Mouse (Mus musculus): ENCODE measurements around the gene Brix1. TPM values are rescaled to one million over a fixed set of nuclear protein-coding genes. Genes with fewer than 3 reads are reported as not detected.

The Brix1 gene
- total and polyA plus RNA-seq, 3 experiments: 42.6 to 104 (median 94.4) TPM

DNA sequence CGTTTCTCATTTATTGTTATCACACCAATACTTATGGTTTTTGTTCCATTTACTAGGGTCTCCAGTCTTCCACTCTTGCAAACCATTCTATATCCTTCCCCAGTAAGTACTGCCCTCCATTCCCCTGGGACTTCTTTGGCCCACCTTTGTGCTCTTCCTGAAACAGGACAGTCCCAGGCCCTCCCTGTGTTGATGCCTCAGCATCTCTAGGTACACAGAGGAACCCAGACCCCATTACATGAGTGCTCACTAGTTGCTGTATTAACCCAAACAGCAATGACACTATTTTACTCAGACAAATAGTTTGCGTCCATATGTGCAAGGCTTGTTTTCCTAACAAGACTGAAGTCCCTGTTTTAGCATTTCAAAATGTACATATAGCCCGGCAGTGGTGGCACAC is 17.0 kb downstream of the Brix1 start:
- ATAC-seq (ENCODE audit: extremely low read depth, insufficient number of reproducible peaks, low FRiP score, poor library complexity, severe bottlenecking) (no peak), DNase-seq (ENCODE audit: low spot score) (no peak)
- TF ChIP-seq GATA1 (IDR thresholded peaks at IDR 0.05; ENCODE audit: borderline replicate concordance, low read length) (no peak), TAL1 (conservative IDR thresholded peaks at IDR 0.05; ENCODE audit: low read depth, low read length) (no peak), POLR2AphosphoS5 (IDR thresholded peaks at IDR 0.05; ENCODE audit: insufficient replicate concordance, low read depth, low read length) (no peak), CTCF (IDR thresholded peaks at IDR 0.05; ENCODE audit: low read depth, low read length) (no peak), GATA2 (IDR thresholded peaks at IDR 0.05; ENCODE audit: borderline replicate concordance, low read depth, low read length) (no peak)
- Histone ChIP-seq H3K27me3 (ENCODE audit: insufficient read depth, low read length) (no peaks in the 10 kb centered on the region), H3K4me3 (ENCODE audit: low read depth, low read length) (no peak overlapping the region), H3K9me3 (replicated peaks) (no peaks in the 10 kb centered on the region), H3K4me1 (ENCODE audit: insufficient read depth, low read depth, low read length) (peaks cover 25% of the 10 kb centered on the region), H3K36me3 (replicated peaks) (peaks cover 28% of the 10 kb centered on the region)

DNA sequence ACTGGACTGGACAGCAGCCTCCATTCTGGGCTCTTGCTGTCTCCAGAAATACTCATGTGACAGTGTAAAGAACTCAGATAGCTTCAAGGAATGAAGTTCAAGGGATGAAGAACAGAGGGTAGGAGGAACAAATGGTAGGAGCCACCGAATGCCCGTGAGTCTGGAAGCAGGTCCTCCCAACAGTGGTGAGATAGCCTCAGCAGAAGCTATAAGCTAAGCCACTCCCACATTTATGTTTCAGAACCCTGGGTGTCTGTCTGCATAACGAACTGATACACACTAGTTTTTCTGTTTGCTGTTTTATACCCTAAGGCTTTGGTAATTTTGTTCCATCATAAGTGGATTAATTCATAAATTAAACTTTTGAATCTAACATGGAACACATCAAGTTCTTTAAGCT is 21.1 kb downstream of the Brix1 start:
- Histone ChIP-seq H3K4me3 (ENCODE audit: low read depth, low read length) (no peak overlapping the region), H3K9me3 (replicated peaks) (no peaks in the 10 kb centered on the region), H3K4me1 (ENCODE audit: insufficient read depth, low read depth, low read length) (peaks cover 15% of the 10 kb centered on the region), H3K27me3 (ENCODE audit: insufficient read depth, low read length) (no peaks in the 10 kb centered on the region), H3K36me3 (replicated peaks) (peaks cover 62% of the 10 kb centered on the region)
- TF ChIP-seq CTCF (IDR thresholded peaks at IDR 0.05; ENCODE audit: low read depth, low read length): no peak
- TF ChIP-seq GATA2 (IDR thresholded peaks at IDR 0.05; ENCODE audit: borderline replicate concordance, low read depth, low read length): no peak
- DNase-seq (ENCODE audit: low spot score) (no peak), ATAC-seq (ENCODE audit: extremely low read depth, insufficient number of reproducible peaks, low FRiP score, poor library complexity, severe bottlenecking) (no peak)

DNA sequence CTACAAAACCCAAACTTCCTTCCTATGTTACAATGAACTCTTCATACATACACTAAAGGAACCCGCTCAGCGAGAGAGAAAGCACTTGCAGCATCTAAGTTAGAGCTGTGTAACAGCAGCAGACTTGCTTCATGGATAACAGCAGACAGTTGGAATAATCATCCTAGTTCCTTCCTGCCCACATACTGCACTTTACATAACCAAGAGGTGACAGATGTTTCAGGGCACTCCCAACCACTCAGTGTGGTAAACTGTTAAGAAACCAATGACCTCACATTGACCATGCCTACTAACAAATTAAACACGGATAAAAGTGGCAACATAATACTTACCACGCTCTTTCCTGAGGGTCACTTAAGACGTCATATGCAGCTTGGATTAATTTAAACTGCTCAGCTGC is 22.2 kb downstream of the Brix1 start:
- DNase-seq (ENCODE audit: low spot score) (no peak), ATAC-seq (ENCODE audit: extremely low read depth, insufficient number of reproducible peaks, low FRiP score, poor library complexity, severe bottlenecking) (no peak)
- H3K27me3 ChIP-seq (ENCODE audit: insufficient read depth, low read length): no peaks in the 10 kb centered on the region
- TF ChIP-seq GATA2 (IDR thresholded peaks at IDR 0.05; ENCODE audit: borderline replicate concordance, low read depth, low read length) (no peak), TAL1 (conservative IDR thresholded peaks at IDR 0.05; ENCODE audit: low read depth, low read length) (no peak), POLR2AphosphoS5 (IDR thresholded peaks at IDR 0.05; ENCODE audit: insufficient replicate concordance, low read depth, low read length) (no peak), CTCF (IDR thresholded peaks at IDR 0.05; ENCODE audit: low read depth, low read length) (no peak), GATA1 (IDR thresholded peaks at IDR 0.05; ENCODE audit: borderline replicate concordance, low read length) (no peak)
- no peak overlapping the region for H3K4me3 ChIP-seq (ENCODE audit: low read depth, low read length)
- no peaks in the 10 kb centered on the region for H3K9me3 ChIP-seq (replicated peaks)
- H3K36me3 ChIP-seq (replicated peaks): peaks cover 69% of the 10 kb centered on the region
- H3K4me1 ChIP-seq (ENCODE audit: insufficient read depth, low read depth, low read length): peaks cover 7% of the 10 kb centered on the region

DNA sequence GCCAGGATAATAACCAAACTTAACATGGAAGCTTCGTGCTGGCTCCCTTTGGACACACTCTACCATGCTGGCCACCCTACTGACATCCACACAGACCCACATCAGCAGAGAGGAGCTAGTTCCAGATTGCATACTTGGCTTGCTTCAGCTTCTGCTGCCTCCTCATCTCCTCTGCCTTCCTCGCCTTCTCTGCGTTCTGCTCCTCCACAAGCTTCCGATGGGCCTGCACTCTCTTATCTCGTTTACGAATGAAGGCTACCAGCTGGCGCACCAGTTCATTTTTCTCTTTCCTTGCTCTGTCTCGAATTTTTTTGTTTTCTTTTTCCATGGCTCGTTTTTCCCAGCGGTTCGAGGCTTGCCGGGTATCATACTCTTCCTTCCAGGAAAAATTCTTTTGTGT is 24.8 kb downstream of the Brix1 start:
- no peaks in the 10 kb centered on the region for H3K9me3 ChIP-seq (replicated peaks)
- H3K4me3 ChIP-seq (ENCODE audit: low read depth, low read length): no peak overlapping the region
- peaks cover 72% of the 10 kb centered on the region for H3K36me3 ChIP-seq (replicated peaks)
- no peaks in the 10 kb centered on the region for H3K27me3 ChIP-seq (ENCODE audit: insufficient read depth, low read length)
- DNase-seq (ENCODE audit: low spot score) (no peak), ATAC-seq (ENCODE audit: extremely low read depth, insufficient number of reproducible peaks, low FRiP score, poor library complexity, severe bottlenecking) (no peak)
- no peaks in the 10 kb centered on the region for H3K4me1 ChIP-seq (ENCODE audit: insufficient read depth, low read depth, low read length)
- TF ChIP-seq CTCF (IDR thresholded peaks at IDR 0.05; ENCODE audit: low read depth, low read length): no peak
- no peak for TF ChIP-seq POLR2AphosphoS5 (IDR thresholded peaks at IDR 0.05; ENCODE audit: insufficient replicate concordance, low read depth, low read length)
- no peak for TF ChIP-seq TAL1 (conservative IDR thresholded peaks at IDR 0.05; ENCODE audit: low read depth, low read length)
- no peak for TF ChIP-seq GATA2 (IDR thresholded peaks at IDR 0.05; ENCODE audit: borderline replicate concordance, low read depth, low read length)
- no peak for TF ChIP-seq GATA1 (IDR thresholded peaks at IDR 0.05; ENCODE audit: borderline replicate concordance, low read length)

DNA sequence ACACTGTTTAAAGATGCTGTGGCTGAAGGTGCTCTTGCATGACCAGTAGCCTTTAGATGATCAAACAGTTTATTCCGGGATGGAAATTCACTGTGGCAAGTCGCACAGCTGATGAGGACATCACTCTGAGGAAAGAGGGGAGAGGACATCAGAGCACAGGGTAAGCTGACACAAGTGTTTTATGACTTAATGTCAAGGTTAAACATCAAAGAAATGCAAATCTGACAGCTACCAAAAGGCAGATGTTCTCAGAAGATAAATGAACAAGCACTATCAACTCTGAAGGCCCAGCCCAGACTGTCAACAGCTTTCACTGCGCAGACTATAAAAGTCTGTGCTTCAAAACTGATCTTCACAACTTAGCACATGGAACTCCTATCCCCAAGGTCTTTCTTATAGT is 38.6 kb downstream of the Brix1 start:
- peaks cover 67% of the 10 kb centered on the region for H3K36me3 ChIP-seq (replicated peaks)
- TF ChIP-seq GATA2 (IDR thresholded peaks at IDR 0.05; ENCODE audit: borderline replicate concordance, low read depth, low read length) (no peak), POLR2AphosphoS5 (IDR thresholded peaks at IDR 0.05; ENCODE audit: insufficient replicate concordance, low read depth, low read length) (no peak), TAL1 (conservative IDR thresholded peaks at IDR 0.05; ENCODE audit: low read depth, low read length) (no peak)

DNA sequence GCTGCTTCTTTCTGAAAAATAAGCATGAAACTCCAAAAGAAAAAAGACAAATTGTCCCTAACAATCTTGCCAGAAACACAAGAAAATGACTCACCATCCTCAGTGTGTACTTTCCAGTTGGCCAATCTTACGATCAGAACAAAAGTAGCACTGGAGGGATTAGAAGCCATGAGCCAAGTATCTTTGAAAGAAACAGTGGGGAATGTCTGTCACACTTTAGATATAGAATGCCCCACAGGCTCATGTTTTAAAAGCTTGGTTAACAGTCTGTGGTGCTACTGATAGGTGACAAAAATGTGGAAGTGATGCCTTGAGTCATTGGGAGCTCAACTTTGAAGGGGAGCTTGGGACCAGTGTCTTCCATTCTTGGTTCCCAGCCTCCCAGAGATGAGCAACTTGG is 43.5 kb downstream of the Brix1 start:
- peaks cover 56% of the 10 kb centered on the region for H3K36me3 ChIP-seq (replicated peaks)
- no peak overlapping the region for H3K4me3 ChIP-seq (ENCODE audit: low read depth, low read length)
- no peak for TF ChIP-seq CTCF (IDR thresholded peaks at IDR 0.05; ENCODE audit: low read depth, low read length)
- no peak for TF ChIP-seq POLR2AphosphoS5 (IDR thresholded peaks at IDR 0.05; ENCODE audit: insufficient replicate concordance, low read depth, low read length)
- no peak for TF ChIP-seq GATA1 (IDR thresholded peaks at IDR 0.05; ENCODE audit: borderline replicate concordance, low read length)
- no peak for TF ChIP-seq GATA2 (IDR thresholded peaks at IDR 0.05; ENCODE audit: borderline replicate concordance, low read depth, low read length)
- TF ChIP-seq TAL1 (conservative IDR thresholded peaks at IDR 0.05; ENCODE audit: low read depth, low read length): no peak
- H3K27me3 ChIP-seq (ENCODE audit: insufficient read depth, low read length): no peaks in the 10 kb centered on the region
- DNase-seq (ENCODE audit: low spot score) (no peak), ATAC-seq (ENCODE audit: extremely low read depth, insufficient number of reproducible peaks, low FRiP score, poor library complexity, severe bottlenecking) (no peak)
- peaks cover 4% of the 10 kb centered on the region; the same call in 1 of the 2 replicates for H3K4me1 ChIP-seq (ENCODE audit: insufficient read depth, low read depth, low read length)
- H3K9me3 ChIP-seq (replicated peaks): no peaks in the 10 kb centered on the region

More for the DNA sequence above, 38.6 kb downstream of the Brix1 start:
- Histone ChIP-seq H3K9me3 (replicated peaks) (no peaks in the 10 kb centered on the region), H3K4me3 (ENCODE audit: low read depth, low read length) (no peak overlapping the region), H3K27me3 (ENCODE audit: insufficient read depth, low read length) (no peaks in the 10 kb centered on the region), H3K4me1 (ENCODE audit: insufficient read depth, low read depth, low read length) (peaks cover 6% of the 10 kb centered on the region; the same call in 1 of the 2 replicates)
- DNase-seq (ENCODE audit: low spot score) (no peak), ATAC-seq (ENCODE audit: extremely low read depth, insufficient number of reproducible peaks, low FRiP score, poor library complexity, severe bottlenecking) (peak; percentile 60)

DNA sequence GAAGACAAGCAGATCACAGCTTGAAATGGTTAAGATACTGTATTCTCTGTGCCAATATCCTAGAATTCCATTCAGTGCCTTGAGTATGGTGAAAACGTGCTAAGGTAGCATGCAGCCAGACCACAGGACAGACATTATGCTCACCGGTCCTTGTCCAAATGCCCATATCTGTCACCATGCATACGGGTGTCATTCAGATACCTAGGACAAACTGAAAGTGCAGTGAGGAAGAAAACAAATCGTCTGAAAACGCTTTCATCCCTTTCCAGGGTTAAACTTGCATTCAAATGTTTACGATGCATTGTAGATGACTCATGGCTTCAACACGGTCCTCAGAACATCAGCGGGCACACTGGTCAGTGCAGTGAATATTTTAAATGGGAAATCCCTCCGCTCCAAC is 44.3 kb downstream of the Brix1 start:
- no peaks in the 10 kb centered on the region for H3K9me3 ChIP-seq (replicated peaks)
- no peak for ATAC-seq (ENCODE audit: extremely low read depth, insufficient number of reproducible peaks, low FRiP score, poor library complexity, severe bottlenecking)
- TF ChIP-seq CTCF (IDR thresholded peaks at IDR 0.05; ENCODE audit: low read depth, low read length) (no peak), TAL1 (conservative IDR thresholded peaks at IDR 0.05; ENCODE audit: low read depth, low read length) (no peak), GATA1 (IDR thresholded peaks at IDR 0.05; ENCODE audit: borderline replicate concordance, low read length) (no peak), GATA2 (IDR thresholded peaks at IDR 0.05; ENCODE audit: borderline replicate concordance, low read depth, low read length) (no peak), POLR2AphosphoS5 (IDR thresholded peaks at IDR 0.05; ENCODE audit: insufficient replicate concordance, low read depth, low read length) (no peak)

More for the DNA sequence above, 44.3 kb downstream of the Brix1 start:
- no peak for DNase-seq (ENCODE audit: low spot score)
- Histone ChIP-seq H3K4me1 (ENCODE audit: insufficient read depth, low read depth, low read length) (no peaks in the 10 kb centered on the region), H3K4me3 (ENCODE audit: low read depth, low read length) (no peak overlapping the region), H3K36me3 (replicated peaks) (peaks cover 52% of the 10 kb centered on the region), H3K27me3 (ENCODE audit: insufficient read depth, low read length) (no peaks in the 10 kb centered on the region)
